Mouse (Mus musculus): ENCODE measurements around the gene Tubg2.

Tubg2 gene

GRCm38 (mm10) chr11:101164677-101165580 is 9.2 kb downstream of the Tubg2 start:
- DNase-seq (ENCODE audit: extremely low read depth, low read depth, low spot score): peak; percentile 90

- DNase-seq (ENCODE audit: extremely low read depth, low read depth, low spot score): no peak
Measured at GRCm38 (mm10) chr11:101166357-101166756, 10.7 kb downstream of the Tubg2 start.

GRCm38 (mm10) chr11:101167211-101167962 is 11.7 kb downstream of the Tubg2 start:
- no peak for DNase-seq (ENCODE audit: extremely low read depth, low read depth, low spot score)

DNA sequence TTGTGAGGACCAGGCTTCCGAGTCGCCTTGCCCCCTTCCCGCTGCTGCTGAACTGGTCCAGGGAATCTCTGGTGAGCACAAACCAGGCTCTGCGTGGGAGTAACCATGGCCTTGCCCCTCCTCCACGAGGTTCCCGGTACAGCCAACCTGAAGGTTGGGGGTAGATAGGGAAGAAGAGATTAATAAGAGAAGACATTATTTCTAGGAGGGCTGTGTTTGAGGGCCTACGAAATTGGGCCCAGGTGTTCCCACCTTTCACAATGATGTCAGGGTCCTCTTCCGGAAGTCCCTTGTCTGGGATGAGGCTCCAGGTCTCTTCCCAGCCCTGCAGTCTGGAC is 12.2 kb downstream of the Tubg2 start:
- DNase-seq (ENCODE audit: extremely low read depth, low read depth, low spot score): no peak

DNA sequence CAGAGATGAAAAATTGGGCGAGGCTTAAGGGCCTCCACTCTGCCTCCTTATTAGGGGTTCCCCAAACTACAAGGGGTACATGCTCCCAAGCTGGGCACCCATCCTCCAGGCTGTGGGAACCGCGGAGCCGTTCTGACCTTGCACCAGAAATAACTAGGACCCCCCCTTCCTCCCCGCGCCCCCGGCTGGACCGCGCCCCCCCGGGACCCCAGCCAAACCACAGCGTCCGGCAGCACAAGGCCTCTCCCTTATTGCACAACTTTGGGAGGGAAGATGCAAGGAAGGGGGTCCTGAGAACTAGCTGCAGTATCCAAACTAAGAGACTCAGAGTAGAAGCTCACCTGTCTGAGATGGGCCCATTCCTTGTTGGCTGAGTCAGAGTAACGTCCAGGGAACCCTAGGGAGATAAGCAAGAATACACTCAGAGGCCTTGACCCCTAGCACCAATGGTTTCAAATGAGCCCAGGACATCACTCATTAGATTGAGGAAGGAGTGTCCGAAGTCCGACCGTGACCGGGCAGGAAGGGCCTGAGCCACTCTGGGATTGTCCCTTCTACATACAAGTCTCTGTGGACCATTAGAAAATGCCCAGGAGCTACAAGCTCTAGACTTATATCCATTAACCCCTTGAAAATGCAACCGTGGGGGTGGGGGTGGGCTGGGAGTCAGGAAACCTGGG is 12.7 kb downstream of the Tubg2 start:
- no peak for DNase-seq (ENCODE audit: extremely low read depth, low read depth, low spot score)

- no peak for DNase-seq (ENCODE audit: extremely low read depth, low read depth, low spot score)
Measured at GRCm38 (mm10) chr11:101169301-101170107, 13.8 kb downstream of the Tubg2 start.

GRCm38 (mm10) chr11:101170354-101170810 is 14.7 kb downstream of the Tubg2 start, which contains the start of gene Cntnap1:
Gene Cntnap1 (plus strand): TSS chr11:101170523.
- DNase-seq (ENCODE audit: extremely low read depth, low read depth, low spot score): no peak

DNA sequence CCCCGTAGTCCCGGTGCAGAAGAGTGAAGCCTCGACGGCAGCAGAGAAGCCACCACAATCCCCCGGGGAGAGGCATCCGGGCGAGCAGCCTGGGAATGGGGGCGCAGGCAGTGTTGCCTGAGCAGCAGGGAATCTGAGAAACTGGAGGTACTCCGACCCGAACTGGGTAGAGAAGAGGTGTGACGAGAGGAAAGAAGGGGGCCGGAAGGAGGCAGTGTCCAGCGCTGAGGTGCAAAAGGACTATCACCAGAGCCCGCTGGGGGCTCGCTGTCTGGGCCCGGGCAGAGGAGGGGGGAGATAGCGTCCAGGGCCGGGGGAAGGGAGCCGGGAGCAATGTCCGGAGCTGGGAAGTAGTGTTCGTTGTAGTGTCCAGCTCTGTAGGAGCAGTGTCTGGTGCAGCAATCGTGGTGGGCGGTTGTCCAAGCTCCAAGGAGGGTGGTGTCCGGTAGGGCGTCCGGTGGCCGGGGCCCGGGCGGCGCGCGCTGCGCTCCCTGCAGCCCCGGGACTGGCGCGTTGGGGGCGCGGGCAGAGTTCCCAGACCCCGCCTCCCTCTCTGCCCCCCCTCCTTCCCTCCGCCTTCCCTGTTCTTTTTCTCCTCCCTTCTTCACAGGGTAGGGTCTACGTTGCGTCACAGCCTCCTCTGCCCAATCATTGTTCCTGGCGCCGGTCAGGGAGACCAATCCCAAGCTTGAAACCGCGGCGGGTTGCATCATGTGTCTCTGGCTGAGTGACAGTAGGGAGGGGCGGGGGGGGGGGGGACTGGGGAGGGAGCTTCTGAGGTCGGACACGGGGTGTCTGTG is 15.3 kb downstream of the Tubg2 start, which contains the start of gene Plekhh3:
TSS of gene Plekhh3 (minus strand) at position 541 of the 800 bp plus-strand sequence.
- peak; percentile 76 for DNase-seq (ENCODE audit: extremely low read depth, low read depth, low spot score)

DNA sequence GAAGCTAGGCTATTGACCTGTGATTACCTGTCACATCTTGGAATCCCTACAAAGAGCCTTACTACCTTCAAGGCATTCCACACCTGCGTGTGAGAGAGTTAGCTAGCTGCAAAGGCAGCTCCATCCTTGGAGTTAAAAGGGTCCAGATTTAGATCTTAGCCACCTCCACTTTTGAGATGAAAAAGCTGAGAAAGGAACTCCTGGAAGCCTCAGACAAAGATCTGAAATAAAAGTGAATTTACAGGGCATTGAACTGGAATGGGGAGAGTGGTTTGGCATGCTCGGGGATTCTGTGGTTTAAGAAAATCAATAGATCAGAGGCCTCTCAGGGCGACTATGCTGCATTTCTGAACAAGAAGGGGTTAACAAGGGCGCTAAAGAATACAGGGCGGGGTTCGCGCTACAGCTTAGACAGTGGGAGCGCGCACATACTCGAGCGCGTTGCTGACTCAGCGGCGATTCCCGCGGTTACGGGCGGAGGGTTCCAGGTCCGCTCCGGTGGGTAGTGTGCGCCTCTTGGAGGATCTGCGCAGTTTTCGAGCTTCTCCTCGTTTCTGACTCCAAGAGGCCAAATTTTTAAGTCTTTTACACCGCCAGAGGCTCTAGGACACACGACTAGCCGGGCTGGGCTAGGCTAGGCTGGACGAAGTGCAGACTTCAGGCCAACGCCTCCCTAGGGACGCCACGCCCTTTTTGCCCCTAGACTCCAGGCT is 16.2 kb downstream of the Tubg2 start:
- DNase-seq (ENCODE audit: extremely low read depth, low read depth, low spot score): no peak

GRCm38 (mm10) chr11:101172434-101172815 is 16.7 kb downstream of the Tubg2 start:
- no peak for DNase-seq (ENCODE audit: extremely low read depth, low read depth, low spot score)

DNA sequence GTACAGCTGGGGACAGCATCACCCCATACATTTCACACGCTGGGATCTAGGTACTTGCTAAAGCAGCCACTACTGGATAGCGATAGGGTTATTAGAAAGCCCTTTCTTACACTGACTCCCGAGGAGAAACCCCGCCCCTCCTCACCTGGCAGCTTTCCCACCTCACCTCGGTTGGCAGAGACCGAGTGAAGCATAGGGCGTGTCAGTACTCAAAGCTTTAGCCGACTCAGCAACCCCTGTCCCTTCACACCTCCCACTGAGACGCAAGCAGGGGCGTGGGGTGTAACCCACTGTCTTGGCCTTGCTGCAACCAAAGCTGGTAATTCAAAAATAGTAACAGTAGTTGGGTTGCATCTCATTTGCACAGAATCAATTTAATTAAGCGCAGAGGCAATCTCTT is 17.4 kb downstream of the Tubg2 start:
- DNase-seq (ENCODE audit: extremely low read depth, low read depth, low spot score): no peak

DNA sequence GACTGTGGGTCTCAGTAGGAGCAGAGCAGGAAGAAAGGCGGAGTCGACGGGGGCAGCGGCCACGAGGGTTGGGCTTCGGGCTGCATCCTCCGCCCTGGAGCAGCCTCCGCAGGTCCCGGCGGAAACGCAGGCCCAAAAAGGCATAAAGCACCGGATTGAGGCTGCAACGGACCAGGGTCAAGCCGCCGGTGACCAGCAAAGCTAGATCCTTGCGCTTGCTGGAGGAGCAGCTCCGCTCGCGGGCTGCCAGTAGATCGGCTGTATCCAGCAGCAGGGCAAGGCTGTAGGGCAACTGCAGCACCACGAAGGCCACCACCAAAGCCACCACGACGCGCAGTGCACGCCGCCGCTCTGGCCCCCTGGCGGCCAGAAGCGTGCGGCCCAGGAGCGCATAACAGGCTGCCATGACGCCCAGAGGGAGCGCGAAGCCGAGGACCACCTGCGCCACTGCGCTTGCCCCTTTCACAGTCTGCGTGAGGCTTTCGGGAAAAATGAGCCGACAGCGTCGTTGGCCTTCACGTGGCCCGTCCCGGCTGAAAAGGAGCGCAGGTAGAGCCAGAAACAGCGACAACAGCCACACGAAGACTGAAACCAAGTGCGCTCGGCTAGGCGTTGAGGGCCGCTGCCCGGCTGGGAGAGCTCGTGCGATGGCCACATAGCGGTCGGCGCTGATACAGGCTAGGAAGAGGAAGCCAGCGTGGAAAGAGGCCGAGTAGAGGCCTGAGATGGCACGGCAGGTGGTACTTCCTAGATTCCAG is 18.1 kb downstream of the Tubg2 start:
- DNase-seq (ENCODE audit: extremely low read depth, low read depth, low spot score): no peak

DNA sequence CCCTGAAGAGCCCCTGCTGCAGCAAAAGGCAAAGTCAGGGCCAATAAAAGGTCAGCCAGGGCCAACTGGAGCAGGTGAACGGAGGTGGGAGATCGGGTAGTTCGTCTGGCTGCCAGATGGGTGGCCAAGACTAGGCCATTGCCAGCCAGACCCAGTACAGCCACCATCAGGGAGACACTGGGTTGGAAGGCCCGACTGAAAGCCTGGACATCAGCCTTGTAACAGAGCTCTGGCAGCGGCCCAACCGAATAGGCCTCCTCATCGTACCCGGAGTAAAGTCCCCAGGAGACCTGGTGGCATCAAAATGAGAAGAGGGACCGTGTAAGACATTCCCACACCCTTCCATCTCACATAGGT is 18.7 kb downstream of the Tubg2 start:
- no peak for DNase-seq (ENCODE audit: extremely low read depth, low read depth, low spot score)

DNA sequence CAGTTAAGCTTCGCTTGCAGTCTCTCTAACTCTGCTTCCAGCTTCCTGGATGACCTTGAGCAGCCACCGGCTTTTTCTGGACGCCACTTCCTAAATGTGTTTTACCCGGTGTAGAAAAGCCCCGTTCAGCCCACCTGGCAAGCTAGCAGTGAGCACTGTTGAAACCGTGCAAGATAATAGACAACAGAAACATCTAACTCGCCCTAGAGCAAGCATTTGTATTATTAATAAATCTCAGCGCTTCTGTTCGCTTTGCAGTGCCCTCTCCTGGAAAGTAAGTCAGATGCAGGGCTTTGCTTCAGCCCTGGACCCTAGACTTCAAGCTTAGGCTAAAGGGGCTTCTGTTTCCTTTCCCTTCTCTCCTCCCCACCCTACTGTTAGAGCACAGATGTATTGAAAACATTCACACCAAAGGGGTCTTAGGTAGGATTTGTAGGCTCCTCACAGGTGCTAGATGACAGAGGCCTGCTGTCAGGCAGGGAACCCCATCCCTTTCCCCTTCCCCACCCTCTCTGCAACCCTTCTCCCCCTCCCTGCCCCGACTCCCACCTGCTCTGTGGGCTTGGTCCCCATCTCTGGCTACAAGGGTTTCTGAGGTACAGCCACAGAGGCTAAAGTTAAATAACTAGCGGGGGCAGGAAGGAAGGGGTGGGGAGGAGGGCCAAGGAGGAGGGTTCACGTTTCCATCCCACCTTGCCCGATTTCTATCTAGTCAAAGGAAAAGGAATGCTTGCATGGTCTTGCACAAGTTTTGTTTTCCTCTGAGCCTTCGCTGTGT is 19.3 kb downstream of the Tubg2 start, which contains the start of gene Ccr10:
TSS of gene Ccr10 (minus strand) at position 593 of the 778 bp plus-strand sequence.
- DNase-seq (ENCODE audit: extremely low read depth, low read depth, low spot score): no peak

DNA sequence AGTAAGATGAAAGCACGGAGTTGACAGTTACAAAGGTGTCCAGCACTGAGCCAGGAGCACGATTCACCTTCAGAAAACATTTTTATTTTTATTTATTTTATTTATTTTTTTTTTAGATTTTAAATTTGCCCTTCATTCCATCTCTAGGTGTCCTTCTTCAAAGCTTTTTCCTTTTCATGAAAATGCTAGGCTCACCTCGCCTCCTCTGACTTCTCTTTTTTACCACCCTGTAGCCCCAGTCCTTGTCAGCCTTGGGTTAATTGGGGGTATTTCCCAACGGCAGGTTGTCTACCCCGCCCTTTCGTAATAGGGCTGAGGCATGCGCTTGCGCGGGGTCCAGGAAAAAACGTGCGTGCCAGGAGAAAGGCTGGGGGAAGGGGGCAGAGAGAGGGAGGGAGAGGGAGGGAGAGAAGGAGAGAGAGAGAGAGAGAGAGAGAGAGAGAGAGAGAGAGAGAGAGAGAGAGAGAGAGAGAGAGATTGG is 20.0 kb downstream of the Tubg2 start:
- no peak for DNase-seq (ENCODE audit: extremely low read depth, low read depth, low spot score)

- no peak for DNase-seq (ENCODE audit: extremely low read depth, low read depth, low spot score)
Measured at GRCm38 (mm10) chr11:101176117-101176691, 20.5 kb downstream of the Tubg2 start.
